Mouse (Mus musculus) CH12.LX (cell line): Measurements from ENCODE around the gene Akr7a5.

Source experiments
- CTCF ChIP-seq, 2 experiments: IDR thresholded peaks in 1 of 2; conservative IDR thresholded peaks in 1 of 2; 2 replicates each; pipeline ENCODE4 v1.5.1; 2011 to 2012; ENCODE audit warnings: low read depth in 2 of 2, low read length in 2 of 2, improper control_type of control experiment in 1 of 2, inconsistent platforms in 1 of 2, mild to moderate bottlenecking in 1 of 2, moderate library complexity in 1 of 2
- HCFC1 ChIP-seq: IDR thresholded peaks from 2 replicates; pipeline ENCODE4 v1.6.1; 2012; ENCODE audit warnings: low read depth, mild to moderate bottlenecking, inconsistent platforms, low read length, improper control_type of control experiment

DNA sequence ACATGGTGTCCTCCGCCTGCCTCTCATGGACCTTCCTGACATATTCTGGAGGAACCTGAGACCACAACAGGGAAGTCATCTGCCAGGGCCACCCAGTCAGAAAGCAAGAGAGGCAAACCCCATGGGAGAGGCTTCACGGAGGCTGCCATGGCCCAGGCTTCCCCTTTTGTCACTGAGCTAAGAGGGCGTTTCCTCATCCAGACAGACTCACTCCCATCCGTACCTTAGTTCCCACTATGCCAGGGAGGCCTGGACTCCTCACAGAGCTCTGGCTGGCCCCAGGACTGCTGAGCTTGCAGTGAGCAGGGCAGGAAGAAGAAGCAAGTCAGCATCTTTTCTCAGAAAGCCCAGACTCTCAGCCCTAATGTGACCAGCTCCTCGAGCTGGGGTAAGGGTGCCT is 2.6 kb upstream of the Akr7a5 start:
- TF ChIP-seq CTCF (conservative IDR thresholded peaks at IDR 0.05 in 1 of 2, IDR thresholded peaks at IDR 0.05 in 1 of 2; ENCODE audit: low read depth in 2 of 2, low read length in 2 of 2): no peak
- TF ChIP-seq HCFC1: no peak
